Mouse (Mus musculus) CH12.LX (cell line): ENCODE results near the gene Ndp.

Experiments used
- CHD2 ChIP-seq: IDR thresholded peaks from 2 replicates; pipeline ENCODE4 v1.6.1; 2011; ENCODE audit warnings: low read length, improper control_type of control experiment
- CTCF ChIP-seq, 2 experiments: IDR thresholded peaks in 1 of 2; conservative IDR thresholded peaks in 1 of 2; 2 replicates each; pipeline ENCODE4 v1.5.1; 2011 to 2012; ENCODE audit warnings: low read depth in 2 of 2, low read length in 2 of 2, improper control_type of control experiment in 1 of 2, inconsistent platforms in 1 of 2, mild to moderate bottlenecking in 1 of 2, moderate library complexity in 1 of 2
- E2F4 ChIP-seq: IDR thresholded peaks from 2 replicates; pipeline ENCODE4 v1.6.1; 2011; ENCODE audit warnings: low read depth, low read length, improper control_type of control experiment; ENCODE audit not compliant: insufficient replicate concordance
- ELF1 ChIP-seq: IDR thresholded peaks from 2 replicates; pipeline ENCODE4 v1.6.1; 2014; ENCODE audit warnings: low read depth, mild to moderate bottlenecking, inconsistent platforms, low read length, improper control_type of control experiment
- EP300 ChIP-seq: IDR thresholded peaks from 2 replicates; pipeline ENCODE4 v1.6.1; 2011; ENCODE audit warnings: low read length, improper control_type of control experiment
- GABPA ChIP-seq: IDR thresholded peaks from 2 replicates; pipeline ENCODE4 v1.6.1; 2012; ENCODE audit warnings: low read depth, low read length, improper control_type of control experiment, inconsistent platforms; ENCODE audit not compliant: insufficient replicate concordance
- KAT2A ChIP-seq: IDR thresholded peaks from 2 replicates; pipeline ENCODE4 v1.6.1; 2012; ENCODE audit warnings: low read length, improper control_type of control experiment, inconsistent platforms; ENCODE audit not compliant: insufficient replicate concordance
- MAFK ChIP-seq: IDR thresholded peaks from 2 replicates; pipeline ENCODE4 v1.6.1; 2011; ENCODE audit warnings: low read length, improper control_type of control experiment; ENCODE audit not compliant: insufficient replicate concordance
- POLR2A ChIP-seq: IDR thresholded peaks from 2 replicates; pipeline ENCODE4 v1.6.1; 2011; ENCODE audit warnings: low read depth, mild to moderate bottlenecking, improper control_type of control experiment, low read length
- POLR2AphosphoS2 ChIP-seq: IDR thresholded peaks from 2 replicates; pipeline ENCODE4 v1.6.1; 2011; ENCODE audit warnings: low read depth, low read length, improper control_type of control experiment
- TBP ChIP-seq: conservative IDR thresholded peaks from 2 replicates; pipeline ENCODE4 v1.6.1; 2011; ENCODE audit warnings: low read depth, low read length, improper control_type of control experiment
- ZKSCAN1 ChIP-seq: IDR thresholded peaks from 2 replicates; pipeline ENCODE4 v1.6.1; 2012; ENCODE audit warnings: low read depth, inconsistent platforms, low read length, improper control_type of control experiment, borderline replicate concordance
- ZNF384 ChIP-seq: IDR thresholded peaks from 2 replicates; pipeline ENCODE4 v1.6.1; 2012; ENCODE audit warnings: low read depth, low read length, improper control_type of control experiment, inconsistent platforms

DNA sequence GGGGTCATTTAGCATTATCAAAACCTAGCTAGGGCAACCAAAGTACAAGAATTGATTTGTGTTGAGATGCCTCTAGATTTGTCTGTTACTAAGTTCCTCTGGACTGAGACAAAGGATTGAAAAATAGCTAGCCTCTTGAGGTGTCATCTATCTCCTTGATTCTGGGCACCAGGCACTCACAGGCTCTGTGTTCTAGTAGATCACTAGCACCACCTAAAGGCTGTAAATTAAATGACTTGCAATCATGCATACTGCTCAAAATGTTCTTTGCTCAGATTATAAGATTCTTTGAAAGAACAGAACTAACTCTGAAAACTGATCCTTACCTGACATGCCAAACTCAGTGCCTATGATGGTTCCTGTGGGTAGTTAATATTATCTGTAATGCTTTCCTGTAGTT lies 51.3 kb downstream of the Ndp start:
- no peak for TF ChIP-seq EP300
- TF ChIP-seq E2F4: no peak
- no peak for TF ChIP-seq POLR2A
- TF ChIP-seq CTCF (conservative IDR thresholded peaks at IDR 0.05 in 1 of 2, IDR thresholded peaks at IDR 0.05 in 1 of 2; ENCODE audit: low read depth in 2 of 2, low read length in 2 of 2): no peak
- TF ChIP-seq ELF1: no peak
- TF ChIP-seq POLR2AphosphoS2: no peak
- TF ChIP-seq ZNF384: no peak
- no peak for TF ChIP-seq MAFK
- TF ChIP-seq GABPA: no peak
- no peak for TF ChIP-seq TBP
- no peak for TF ChIP-seq KAT2A
- TF ChIP-seq ZKSCAN1: no peak
- TF ChIP-seq CHD2: no peak
